Mouse (Mus musculus) intestine, embryonic 14.5 days (tissue): ENCODE data around the gene Tln1. TPM values are rescaled to one million over a fixed set of nuclear protein-coding genes. Genes with fewer than 3 reads are reported as not detected.

Experiments
- ATAC-seq: fragments of 200-750 bp; cut with Nextera tagmentation; replicated peaks from 2 replicates; pipeline ENCODE4 v1.8.0; 2017; ENCODE audit warnings: low read depth, moderate number of reproducible peaks, moderate TSS enrichment, moderate library complexity; ENCODE audit not compliant: low FRiP score, low TSS enrichment
- DNase-seq: peaks from one replicate; pipeline ENCODE4 v3.0.0-alpha.2; 2018; ENCODE audit warnings: low spot score
- H3K27ac ChIP-seq: fragments of 300-500 bp; sonication (generic); 2 replicates; pipeline ENCODE4 v1.5.1; 2014; ENCODE audit warnings: low read depth, mild to moderate bottlenecking, control low read depth
- H3K27me3 ChIP-seq: fragments of 300-500 bp; sonication (generic); replicated peaks from 2 replicates; pipeline ENCODE4 v1.6.1; 2014; ENCODE audit warnings: low read length, control low read depth; ENCODE audit not compliant: control insufficient read depth, insufficient read depth
- H3K36me3 ChIP-seq: fragments of 300-500 bp; sonication (generic); 2 replicates; pipeline ENCODE4 v1.6.1; 2014; ENCODE audit warnings: low read length, control low read depth; ENCODE audit not compliant: control insufficient read depth, insufficient read depth
- H3K4me1 ChIP-seq: fragments of 300-500 bp; sonication (generic); replicated peaks from 2 replicates; pipeline ENCODE4 v1.6.1; 2014; ENCODE audit warnings: low read length, control low read depth, mixed read lengths; ENCODE audit not compliant: control insufficient read depth, insufficient read depth
- H3K4me2 ChIP-seq: fragments of 300-500 bp; sonication (generic); 2 replicates; pipeline ENCODE4 v1.6.1; 2014; ENCODE audit warnings: low read length
- H3K4me3 ChIP-seq: fragments of 300-500 bp; sonication (generic); 2 replicates; pipeline ENCODE4 v1.5.1; 2014; ENCODE audit warnings: low read depth, low read length, control low read depth, mixed read lengths
- H3K9ac ChIP-seq: fragments of 300-500 bp; sonication (generic); 2 replicates; pipeline ENCODE4 v1.6.1; 2014; ENCODE audit warnings: mild to moderate bottlenecking, low read length
- H3K9me3 ChIP-seq: fragments of 300-500 bp; sonication (generic); 2 replicates; pipeline ENCODE4 v1.6.1; 2016; ENCODE audit warnings: low read length, control low read depth; ENCODE audit not compliant: control insufficient read depth
- whole genome bisulfite sequencing: fragments of 180-500 bp; shearing (Covaris S2); extraction: QIAGEN DNeasy Blood & Tissue Kit; methylation state at CpG from one replicate; pipeline ENCODE4 v1.1.7; 2014; 5-methylcytosine and 5-hydroxymethylcytosine counted together
- polyA plus RNA-seq: library from polyadenylated mRNA; unstranded; fragments of >200 nt; fragmentation: Nextera tagmentation; extraction: Ambion mirVana; gene quantifications from 2 replicates; pipeline ENCODE4 v1.2.1, GENCODE M21; 2014

Tln1 gene
- polyA plus RNA-seq, 1 experiment from 2014 or later: 69.8 TPM

- Histone ChIP-seq H3K4me3 (no peak overlapping the region), H3K4me1 (no peaks in the 10 kb centered on the region), H3K27ac (no peak overlapping the region), H3K9me3 (no peaks in the 10 kb centered on the region), H3K9ac (no peak overlapping the region), H3K27me3 (no peaks in the 10 kb centered on the region), H3K4me2 (no peak overlapping the region), H3K36me3 (peaks cover 100% of the 10 kb centered on the region)
- DNase-seq (no peak), ATAC-seq (no peak)
- WGBS: 87% methylated on average over 12 of the region's 12 CpGs
Observed at GRCm38 (mm10) chr4:43549055-43549454, 13.4 kb downstream of the Tln1 start.

GRCm38 (mm10) chr4:43547160-43547559, 15.3 kb downstream of the Tln1 start:
- 95% methylated on average over 8 of the region's 8 CpGs for WGBS

GRCm38 (mm10) chr4:43546375-43547047, 16.0 kb downstream of the Tln1 start:
- Histone ChIP-seq H3K4me1 (no peaks in the 10 kb centered on the region), H3K27me3 (no peaks in the 10 kb centered on the region), H3K4me3 (no peak overlapping the region), H3K9ac (no peak overlapping the region), H3K9me3 (no peaks in the 10 kb centered on the region), H3K4me2 (no peak overlapping the region), H3K27ac (no peak overlapping the region), H3K36me3 (peaks cover 100% of the 10 kb centered on the region)
- 91% methylated on average over 12 of the region's 12 CpGs for WGBS
- DNase-seq: no peak
- no peak for ATAC-seq

More at GRCm38 (mm10) chr4:43547160-43547559, 15.3 kb downstream of the Tln1 start:
- Histone ChIP-seq H3K27me3 (no peaks in the 10 kb centered on the region), H3K9ac (no peak overlapping the region), H3K4me3 (no peak overlapping the region), H3K36me3 (peaks cover 100% of the 10 kb centered on the region), H3K4me1 (no peaks in the 10 kb centered on the region), H3K27ac (no peak overlapping the region), H3K4me2 (no peak overlapping the region), H3K9me3 (no peaks in the 10 kb centered on the region)
- ATAC-seq: no peak
- no peak for DNase-seq

- ATAC-seq (no peak), DNase-seq (no peak)
Observed at GRCm38 (mm10) chr4:43542044-43542443, 20.4 kb downstream of the Tln1 start.

GRCm38 (mm10) chr4:43536031-43536430, 26.5 kb downstream of the Tln1 start:
- Histone ChIP-seq H3K27ac (no peak overlapping the region), H3K4me2 (no peak overlapping the region), H3K9me3 (no peaks in the 10 kb centered on the region), H3K9ac (no peak overlapping the region), H3K4me1 (no peaks in the 10 kb centered on the region), H3K36me3 (peaks cover 99% of the 10 kb centered on the region), H3K27me3 (no peaks in the 10 kb centered on the region), H3K4me3 (no peak overlapping the region)
- ATAC-seq: no peak
- 94% methylated on average over 9 of the region's 9 CpGs for WGBS
- no peak for DNase-seq

More at GRCm38 (mm10) chr4:43542044-43542443, 20.4 kb downstream of the Tln1 start:
- H3K9me3 ChIP-seq: no peaks in the 10 kb centered on the region
- no peaks in the 10 kb centered on the region for H3K4me1 ChIP-seq
- no peak overlapping the region for H3K4me2 ChIP-seq
- no peaks in the 10 kb centered on the region for H3K27me3 ChIP-seq
- no peak overlapping the region for H3K4me3 ChIP-seq
- H3K36me3 ChIP-seq: peaks cover 100% of the 10 kb centered on the region
- WGBS: 69% methylated on average over 3 of the region's 3 CpGs
- H3K27ac ChIP-seq: no peak overlapping the region
- H3K9ac ChIP-seq: no peak overlapping the region

- no peak overlapping the region for H3K4me2 ChIP-seq
- DNase-seq (no peak), ATAC-seq (no peak)
- no peak overlapping the region for H3K27ac ChIP-seq
- no peaks in the 10 kb centered on the region for H3K27me3 ChIP-seq
- H3K9me3 ChIP-seq: no peaks in the 10 kb centered on the region
- H3K4me3 ChIP-seq: no peak overlapping the region
- peaks cover 97% of the 10 kb centered on the region for H3K36me3 ChIP-seq
- WGBS: 92% methylated on average over 8 of the region's 8 CpGs
- H3K4me1 ChIP-seq: no peaks in the 10 kb centered on the region
- H3K9ac ChIP-seq: no peak overlapping the region
Observed at GRCm38 (mm10) chr4:43535628-43536027, 26.9 kb downstream of the Tln1 start.

DNA sequence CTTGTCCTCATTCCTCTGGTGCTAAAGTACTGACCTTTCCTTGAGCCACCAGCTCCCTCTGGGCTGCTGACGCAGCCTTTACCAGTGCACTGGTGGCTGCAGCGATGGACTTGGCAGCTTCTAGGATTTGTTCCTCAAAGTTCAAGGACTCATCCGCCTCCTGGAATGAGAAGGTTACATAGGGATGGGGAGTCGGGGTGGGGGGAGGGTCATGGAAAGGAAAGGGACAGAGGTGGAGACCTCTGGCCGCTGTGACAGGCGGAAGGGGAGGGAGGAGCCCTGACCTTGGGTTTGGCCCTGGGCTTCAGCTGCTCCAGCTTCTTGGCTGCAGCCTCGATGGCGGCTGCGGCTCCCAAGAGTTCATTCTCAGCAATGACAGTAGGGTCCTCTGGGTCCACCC, 29.2 kb downstream of the Tln1 start:
- H3K9me3 ChIP-seq: no peaks in the 10 kb centered on the region
- no peak for ATAC-seq
- no peak overlapping the region for H3K4me2 ChIP-seq
- H3K27ac ChIP-seq: no peak overlapping the region
- H3K36me3 ChIP-seq: peaks cover 74% of the 10 kb centered on the region
- no peaks in the 10 kb centered on the region for H3K4me1 ChIP-seq
- no peaks in the 10 kb centered on the region for H3K27me3 ChIP-seq
- no peak overlapping the region for H3K9ac ChIP-seq
- DNase-seq: no peak
- WGBS: 82% methylated on average over 9 of the region's 9 CpGs
- H3K4me3 ChIP-seq: no peak overlapping the region

DNA sequence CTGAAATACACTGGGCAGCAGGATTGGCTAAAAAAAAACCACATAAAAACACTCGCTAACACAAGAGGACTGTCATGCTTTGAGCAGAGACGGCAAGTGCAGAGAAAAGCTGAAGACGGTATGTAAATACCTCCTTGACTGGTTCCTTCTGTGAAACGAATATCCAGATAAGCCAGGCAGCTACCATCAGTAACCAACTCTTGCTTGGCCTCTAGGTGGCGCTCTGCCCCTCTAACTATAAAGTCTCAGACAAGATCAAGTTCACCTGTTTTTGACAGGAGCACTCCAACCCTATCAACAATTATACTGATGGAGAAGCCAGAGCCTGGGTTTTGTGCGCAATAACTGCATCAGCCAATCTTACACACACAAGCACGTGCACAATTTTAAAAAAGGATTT, 31.9 kb downstream of the Tln1 start:
- H3K4me2 ChIP-seq: no peak overlapping the region
- no peak overlapping the region for H3K9ac ChIP-seq
- H3K9me3 ChIP-seq: no peaks in the 10 kb centered on the region
- peaks cover 47% of the 10 kb centered on the region for H3K36me3 ChIP-seq
- H3K4me1 ChIP-seq: no peaks in the 10 kb centered on the region
- H3K27me3 ChIP-seq: no peaks in the 10 kb centered on the region
- peak; percentile 87 for DNase-seq
- no peak overlapping the region for H3K4me3 ChIP-seq
- H3K27ac ChIP-seq: peak overlapping the region; percentile 27; the same call in 1 of the 2 replicates
- no peak; the same call in 1 of the 2 replicates for ATAC-seq
- WGBS: 15% methylated on average over 7 of the region's 7 CpGs

DNA sequence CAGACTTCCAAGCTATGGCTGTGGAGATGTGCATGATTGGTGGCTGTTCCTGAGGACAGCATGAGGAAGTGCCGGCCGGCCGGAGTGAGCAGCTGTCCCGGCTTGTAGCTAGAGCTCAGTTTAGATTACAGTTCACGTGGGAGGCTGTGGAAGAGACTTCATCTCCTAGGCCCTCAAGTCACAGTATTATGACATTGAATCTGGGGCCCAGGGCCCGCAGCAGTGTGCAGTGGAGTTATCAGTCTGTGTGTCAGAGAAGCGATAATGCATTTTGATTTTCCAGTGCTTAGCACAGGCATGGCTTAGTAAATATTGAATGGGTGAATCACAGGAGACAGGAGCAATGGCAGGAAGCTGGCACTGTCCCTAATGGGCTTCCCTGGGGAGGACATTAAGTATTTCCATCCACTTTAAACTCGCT, 32.4 kb downstream of the Tln1 start:
- Histone ChIP-seq H3K9me3 (no peaks in the 10 kb centered on the region), H3K27me3 (no peaks in the 10 kb centered on the region), H3K9ac (no peak overlapping the region), H3K36me3 (peaks cover 42% of the 10 kb centered on the region), H3K4me1 (no peaks in the 10 kb centered on the region), H3K4me2 (no peak overlapping the region), H3K4me3 (no peak overlapping the region), H3K27ac (peak overlapping the region; percentile 27; the same call in 1 of the 2 replicates)
- ATAC-seq (no peak), DNase-seq (no peak)
- WGBS: 55% methylated on average over 8 of the region's 8 CpGs
